Mouse (Mus musculus) thymus, adult 2 months (tissue): ENCODE results near the gene Olfr10. TPM values are rescaled to one million over a fixed set of nuclear protein-coding genes. Genes with fewer than 3 reads are reported as not detected.
A peak's percentile ranks its signal among the peaks of the same experiment; 100 is the strongest.
"Not testable (repeated sequence)": the region's sequence is repeated elsewhere in the genome, so short reads cannot be mapped to it uniquely, and the experiment has no call there.

Experiments
- DNase-seq: peaks from one replicate; pipeline ENCODE4 v3.0.0; 2021
- H3K27ac ChIP-seq: fragments of 200-500 bp; 2 replicates; pipeline ENCODE4 v1.5.1; 2012; ENCODE audit warnings: low read length, control low read depth; ENCODE audit not compliant: control insufficient read depth, insufficient read depth
- H3K27me3 ChIP-seq: fragments of 200-500 bp; 2 replicates; pipeline ENCODE4 v1.6.1; 2012; ENCODE audit warnings: mild to moderate bottlenecking, low read length, moderate library complexity, mixed read lengths; ENCODE audit not compliant: control insufficient read depth, insufficient read depth
- H3K36me3 ChIP-seq: fragments of 200-500 bp; 2 replicates; pipeline ENCODE4 v1.6.1; 2012; ENCODE audit warnings: mild to moderate bottlenecking, low read length, moderate library complexity; ENCODE audit not compliant: control insufficient read depth, insufficient read depth
- H3K4me1 ChIP-seq: fragments of 200-500 bp; replicated peaks from 2 replicates; pipeline ENCODE4 v1.6.1; 2012; ENCODE audit warnings: low read length; ENCODE audit not compliant: control insufficient read depth, insufficient read depth
- H3K4me3 ChIP-seq: fragments of 200-500 bp; 2 replicates; pipeline ENCODE4 v1.5.1; 2012; ENCODE audit warnings: mild to moderate bottlenecking, low read length, control low read depth, moderate library complexity; ENCODE audit not compliant: control insufficient read depth, insufficient read depth
- CTCF ChIP-seq: fragments of 200-500 bp; IDR thresholded peaks from 2 replicates; pipeline ENCODE4 v1.5.1; 2012; ENCODE audit warnings: mild to moderate bottlenecking, control low read depth, low read length, moderate library complexity, borderline replicate concordance; ENCODE audit not compliant: control insufficient read depth, poor library complexity, insufficient read depth; ENCODE audit errors: extremely low read depth
- POLR2A ChIP-seq: fragments of 200-500 bp; IDR thresholded peaks from 2 replicates; pipeline ENCODE4 v1.6.1; 2012; ENCODE audit warnings: mild to moderate bottlenecking, low read length, control low read depth, moderate library complexity; ENCODE audit not compliant: control insufficient read depth, poor library complexity, insufficient read depth; ENCODE audit errors: extremely low read depth
- WGBS: fragments of 180-500 bp; shearing (Covaris S2); methylation state at CpG from one replicate; pipeline ENCODE4 v1.1.7; 2018; 5-methylcytosine and 5-hydroxymethylcytosine counted together
- polyA plus RNA-seq: library from polyadenylated mRNA; depleted of rRNA; stranded (reverse); fragments of >200 nt; gene quantifications from 2 replicates; pipeline ENCODE4 v1.2.3, GENCODE M21; 2012

Gene Olfr10
- polyA plus RNA-seq, 1 experiment, result not detected

DNA sequence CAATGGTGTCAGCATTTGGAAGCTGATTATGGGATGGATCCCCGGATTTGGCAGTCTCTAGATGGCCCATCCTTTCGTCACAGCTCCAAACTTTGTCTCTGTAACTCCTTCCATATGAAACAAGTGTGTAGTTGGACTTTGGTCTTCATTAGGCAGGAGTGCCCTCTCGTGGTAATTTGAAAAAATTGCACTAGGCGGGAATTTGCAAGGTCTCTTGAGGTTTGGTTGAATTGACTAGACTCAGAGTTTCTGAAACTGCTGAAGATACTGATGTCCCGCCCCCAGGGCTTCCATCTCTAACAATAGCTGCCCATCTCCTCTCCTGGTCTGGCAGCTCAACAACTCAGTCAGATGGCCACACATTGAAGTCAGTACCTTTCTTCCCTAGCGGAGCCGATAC is 33.2 kb upstream of the Olfr10 start:
- H3K36me3 ChIP-seq, result no peaks in the 10 kb centered on the region
- no peaks in the 10 kb centered on the region for H3K4me1 ChIP-seq
- no peak overlapping the region for H3K27ac ChIP-seq
- DNase-seq, result peak; percentile 58
- TF ChIP-seq CTCF, result no peak
- H3K4me3 ChIP-seq, result no peak overlapping the region
- H3K27me3 ChIP-seq, result no peaks in the 10 kb centered on the region
- WGBS, result 41% methylated on average over 7 of the region's 7 CpGs

DNA sequence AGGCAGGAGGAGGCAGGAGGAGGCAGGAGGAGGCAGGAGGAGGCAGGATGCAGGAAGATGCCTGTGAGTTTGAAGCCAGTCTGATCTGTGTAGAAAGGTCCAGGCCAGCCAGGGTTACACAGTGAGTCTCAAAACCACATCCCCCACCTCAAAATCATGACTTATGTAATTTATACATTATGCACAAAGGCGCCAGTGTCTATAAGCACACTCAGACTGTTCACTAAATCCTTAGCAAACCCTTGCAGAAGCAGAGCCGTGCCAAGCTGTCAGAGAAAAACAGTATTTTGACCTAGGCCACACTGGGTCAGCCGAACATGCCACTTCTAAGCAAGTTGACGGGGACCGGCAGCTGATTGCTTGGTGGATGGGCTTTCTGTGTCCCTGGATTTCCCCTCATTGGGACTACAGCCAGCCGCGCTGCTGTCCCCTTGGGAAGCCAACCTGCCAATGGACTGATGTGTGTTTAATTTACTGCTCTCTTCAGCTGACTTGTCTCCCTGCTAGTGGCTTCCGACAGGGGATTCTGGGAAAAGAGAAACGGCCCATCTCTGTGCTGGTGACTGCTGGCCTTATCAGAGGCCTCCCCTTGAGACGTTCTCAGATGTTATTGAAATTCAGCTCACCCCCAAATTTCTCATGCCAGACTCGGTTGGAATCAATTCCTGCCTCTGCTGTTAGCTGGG is 30.6 kb upstream of the Olfr10 start:
- no peak for DNase-seq
- Histone ChIP-seq H3K36me3 (no peaks in the 10 kb centered on the region), H3K27ac (no peak overlapping the region), H3K4me1 (no peaks in the 10 kb centered on the region), H3K4me3 (no peak overlapping the region), H3K27me3 (no peaks in the 10 kb centered on the region)
- TF ChIP-seq POLR2A, result no peak
- no peak for TF ChIP-seq CTCF
- 95% methylated on average over 11 of the region's 11 CpGs for WGBS

DNA sequence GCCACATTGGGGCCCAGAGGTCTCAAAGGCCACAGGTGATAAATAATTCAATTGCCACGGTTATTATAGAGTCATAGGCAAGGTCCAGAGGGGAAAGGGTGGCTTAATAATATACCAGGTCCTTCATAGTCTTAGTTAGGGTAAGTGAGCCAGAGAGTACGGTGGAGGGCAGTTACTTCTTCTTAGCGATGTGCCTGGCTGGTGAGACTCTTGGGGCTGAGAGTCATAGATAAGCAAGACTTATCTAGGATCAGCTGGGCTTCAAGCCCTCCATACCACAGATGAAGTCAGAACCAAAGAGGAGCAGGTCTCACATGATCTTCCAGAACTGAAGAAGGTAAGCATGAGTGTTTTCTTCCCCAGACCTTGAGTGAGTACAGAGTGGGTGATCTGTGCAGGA is 26.3 kb upstream of the Olfr10 start, which contains the start of gene Olfr1393:
TSS of gene Olfr1393 (plus strand) at position 83 of the 400 bp plus-strand sequence.
- no peaks in the 10 kb centered on the region for H3K4me1 ChIP-seq
- no peak for DNase-seq
- WGBS, result 93% methylated on average over 3 of the region's 3 CpGs

GRCm38 (mm10) chr11:49284982-49285381 is 19.6 kb upstream of the Olfr10 start, which contains the start of gene Olfr1392:
Olfr1392 (plus strand) TSS chr11:49285282.
- H3K4me1 ChIP-seq, H3K36me3 ChIP-seq, H3K27me3 ChIP-seq, H3K4me3 ChIP-seq, DNase-seq, H3K27ac ChIP-seq: not testable (repeated sequence)
- WGBS, result 18% methylated on average over 1 of the region's 1 CpGs

More for the DNA sequence above, 26.3 kb upstream of the Olfr10 start, which contains the start of gene Olfr1393:
- H3K27me3 ChIP-seq, result no peaks in the 10 kb centered on the region
- H3K4me3 ChIP-seq, result no peak within 1 kb of the TSS
- H3K36me3 ChIP-seq, result no peaks in the 10 kb centered on the region
- no peak within 1 kb of the TSS for H3K27ac ChIP-seq
- no peak for TF ChIP-seq CTCF
- no peak for TF ChIP-seq POLR2A

DNA sequence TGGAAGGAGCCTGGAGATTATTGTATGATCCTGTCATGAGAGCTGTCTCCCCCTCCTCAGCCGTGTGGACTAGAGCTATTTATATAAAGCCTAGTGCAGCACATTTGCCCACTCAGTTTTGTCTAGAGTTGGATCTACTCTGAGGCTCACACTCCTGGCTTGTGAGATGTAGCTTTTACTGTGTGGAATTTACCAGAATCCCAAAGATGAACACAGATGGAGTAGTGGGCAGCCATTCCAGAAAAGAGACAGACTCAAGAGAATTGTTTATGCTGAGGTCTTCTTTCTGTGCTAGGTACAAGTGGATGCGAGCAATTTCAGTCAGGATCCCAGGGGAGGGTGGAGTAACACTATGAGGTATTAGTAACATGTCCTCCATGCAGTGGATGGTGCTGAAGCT is 17.3 kb upstream of the Olfr10 start:
- no peak overlapping the region for H3K4me3 ChIP-seq
- no peaks in the 10 kb centered on the region for H3K27me3 ChIP-seq
- DNase-seq, result no peak
- no peaks in the 10 kb centered on the region for H3K4me1 ChIP-seq
- no peak overlapping the region for H3K27ac ChIP-seq
- TF ChIP-seq POLR2A, result no peak
- TF ChIP-seq CTCF, result no peak
- no peaks in the 10 kb centered on the region for H3K36me3 ChIP-seq
- 89% methylated on average over 2 of the region's 2 CpGs for WGBS

DNA sequence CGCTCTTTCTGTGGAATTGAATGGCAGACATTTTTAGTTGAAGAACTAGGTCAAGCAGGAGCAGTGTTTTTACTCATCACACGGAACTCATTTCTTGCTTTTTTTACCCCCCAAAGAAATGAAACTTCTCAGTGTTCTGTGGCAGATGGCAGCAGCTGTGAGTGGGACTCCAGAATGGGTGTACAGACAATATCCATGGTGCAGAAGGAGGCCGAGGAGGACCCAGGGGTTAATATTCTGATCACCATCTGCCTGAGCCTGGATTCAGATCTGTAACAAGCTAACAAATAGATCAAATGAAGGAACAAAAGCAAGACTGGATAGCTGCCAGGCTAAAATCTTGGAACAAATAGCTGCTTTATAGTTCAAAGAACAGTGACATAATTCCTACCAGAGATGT is 11.8 kb upstream of the Olfr10 start:
- H3K27ac ChIP-seq, result no peak overlapping the region
- H3K4me3 ChIP-seq, result no peak overlapping the region
- no peaks in the 10 kb centered on the region for H3K36me3 ChIP-seq
- no peaks in the 10 kb centered on the region for H3K27me3 ChIP-seq
- WGBS, result 92% methylated on average over 3 of the region's 3 CpGs
- no peaks in the 10 kb centered on the region for H3K4me1 ChIP-seq
- TF ChIP-seq CTCF (no peak), POLR2A (no peak)
- no peak for DNase-seq

DNA sequence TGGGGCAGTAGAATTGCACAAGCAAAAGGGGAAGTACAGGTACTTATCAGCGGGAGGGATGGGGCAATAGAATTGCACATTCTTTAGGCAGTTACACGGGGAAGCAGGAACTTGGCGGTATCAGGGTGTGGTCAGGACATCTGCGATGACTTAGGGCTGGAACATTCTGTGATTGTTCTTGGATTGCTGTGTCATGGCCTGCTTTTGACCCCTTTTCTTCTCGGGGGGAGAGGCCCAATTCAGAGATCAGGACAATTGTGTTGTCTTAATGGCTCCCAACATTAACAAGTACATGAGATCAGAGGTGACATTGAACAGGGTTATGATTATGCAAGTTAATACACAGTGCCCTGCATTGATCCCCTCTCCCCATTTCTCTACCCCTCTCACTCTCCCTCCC is 4.0 kb downstream of the Olfr10 start:
- not testable (repeated sequence) for DNase-seq, H3K4me3 ChIP-seq, H3K27ac ChIP-seq, H3K27me3 ChIP-seq, H3K4me1 ChIP-seq, H3K36me3 ChIP-seq
- 72% methylated on average over 5 of the region's 5 CpGs for WGBS
